Mouse (Mus musculus) hematopoietic stem cell, adult 5-6 weeks (primary cell): ENCODE measurements at regions not wholly inside any gene's neighbourhood (a gene's known extent, or its start where the extent isn't known, plus 50 kb on each side); places are given as distances from the start of the nearest gene placed in this dataset.

Experiments
- ATAC-seq, 2 experiments: fragments of 125-278 bp in 1 of 2; replicated peaks in 1 of 2; 2 replicates each; pipeline ENCODE4 v1.8.0; 2016 to 2017; ENCODE audit warnings: inconsistent platforms in 2 of 2, mild to moderate bottlenecking in 2 of 2, moderate number of reproducible peaks in 2 of 2, low read depth in 1 of 2, moderate TSS enrichment in 1 of 2; ENCODE audit not compliant: low FRiP score in 2 of 2, poor library complexity in 2 of 2, severe bottlenecking in 2 of 2, insufficient read depth in 1 of 2, low TSS enrichment in 1 of 2

GRCm38 (mm10) chr12:110077211-110077884 lies 201.5 kb upstream of the Dio3 start:
- ATAC-seq, result no peak

GRCm38 (mm10) chr12:110078081-110078505 lies 200.8 kb upstream of the Dio3 start:
- no peak for ATAC-seq

GRCm38 (mm10) chr12:110081831-110082615 lies 196.8 kb upstream of the Dio3 start:
- ATAC-seq, result no peak

GRCm38 (mm10) chr12:110082921-110083320 lies 195.9 kb upstream of the Dio3 start:
- ATAC-seq, result no peak

- no peak for ATAC-seq
These were observed 195.4 kb upstream of the Dio3 start for GRCm38 (mm10) chr12:110083471-110083870.

GRCm38 (mm10) chr12:110086921-110087320 lies 191.9 kb upstream of the Dio3 start:
- ATAC-seq, result no peak

GRCm38 (mm10) chr12:110087812-110088211 lies 191.1 kb upstream of the Dio3 start:
- no peak for ATAC-seq

- ATAC-seq, result no peak
These were observed 176.7 kb upstream of the Dio3 start for GRCm38 (mm10) chr12:110102186-110102585.

GRCm38 (mm10) chr12:110112051-110112722 lies 166.7 kb upstream of the Dio3 start:
- ATAC-seq, result no peak

GRCm38 (mm10) chr12:110112723-110113105 lies 166.2 kb upstream of the Dio3 start:
- ATAC-seq, result no peak

- no peak for ATAC-seq
These were observed 158.7 kb upstream of the Dio3 start for GRCm38 (mm10) chr12:110120141-110120540.

- no peak for ATAC-seq
These were observed 155.9 kb upstream of the Dio3 start for GRCm38 (mm10) chr12:110122976-110123375.

- ATAC-seq, result no peak
These were observed 152.3 kb upstream of the Dio3 start for GRCm38 (mm10) chr12:110126525-110126924.

- no peak for ATAC-seq
These were observed 133.5 kb upstream of the Dio3 start for GRCm38 (mm10) chr12:110145379-110145778.

- ATAC-seq, result 0 out of 4 replicates have a peak, but pooled peaks of 1 of the 2 experiments have one; percentile 17
These were observed 124.5 kb upstream of the Dio3 start for GRCm38 (mm10) chr12:110154225-110154962.

- ATAC-seq, result 0 out of 4 replicates have a peak, but pooled peaks of 1 of the 2 experiments have one; percentile 17
These were observed 123.9 kb upstream of the Dio3 start for GRCm38 (mm10) chr12:110154963-110155325.

GRCm38 (mm10) chr12:110156441-110156840 lies 122.4 kb upstream of the Dio3 start:
- no peak for ATAC-seq
